Mouse (Mus musculus): ENCODE measurements around the gene Hoxb5. TPM values are rescaled to one million over a fixed set of nuclear protein-coding genes. Genes with fewer than 3 reads are reported as not detected.

Hoxb5 gene
- polyA plus RNA-seq (2015; fragmentation: Nextera tagmentation; extraction: Ambion mirVana): 0.64 and 1.2 TPM in 2 replicates

GRCm38 (mm10) chr11:96303151-96304099, at the start of gene Hoxb5:
Gene Hoxb5 (plus strand): TSS chr11:96303336.

GRCm38 (mm10) chr11:96270996-96271540, 32.1 kb upstream of the Hoxb5 start, which contains the start of gene Hoxb9:
Gene Hoxb9 (plus strand): TSS chr11:96271457.

GRCm38 (mm10) chr11:96281855-96282570, 21.1 kb upstream of the Hoxb5 start, which contains the start of gene Hoxb8:
Gene Hoxb8 (plus strand): TSS chr11:96281905.

GRCm38 (mm10) chr11:96285771-96286738, 17.1 kb upstream of the Hoxb5 start, which contains the start of gene Hoxb7:
Gene Hoxb7 (plus strand): TSS chr11:96286623.

GRCm38 (mm10) chr11:96291681-96292564, 11.2 kb upstream of the Hoxb5 start, which contains the start of gene Hoxb6:
Gene Hoxb6 (plus strand): TSS chr11:96292476.

GRCm38 (mm10) chr11:96317608-96318367, 14.7 kb downstream of the Hoxb5 start, which contains the start of gene Hoxb4:
Gene Hoxb4 (plus strand): TSS chr11:96318267.

GRCm38 (mm10) chr11:96323154-96323553, 20.0 kb downstream of the Hoxb5 start, which contains the start of gene Hoxb3:
Gene Hoxb3 (plus strand): TSS chr11:96323326.

GRCm38 (mm10) chr11:96350341-96350624, 47.1 kb downstream of the Hoxb5 start, which contains the start of gene Hoxb2:
Gene Hoxb2 (plus strand): TSS chr11:96350525.

MicroRNAs within 50 kb of the gene (microRNA counts, 519-probe panel; counts per million panel counts)
- microRNA mmu-miR-10a (5,825 counts per million, percentile 48 among the panel's probes with 10 or more counts), microRNA mmu-miR-196a (88.3 counts per million)

Other genes starting within 250 kb of the Hoxb5 start
- 14.7 and 15.6 TPM in 2 replicates for gene Ube2z, start 237.9 kb upstream of the Hoxb5 start, polyA plus RNA-seq (2015; fragmentation: Nextera tagmentation; extraction: Ambion mirVana)
- gene Atp5g1, start 227.7 kb upstream of the Hoxb5 start, polyA plus RNA-seq (2015; fragmentation: Nextera tagmentation; extraction: Ambion mirVana): 505 and 507 TPM in 2 replicates
- not detected in 2 replicates for gene Calcoco2, start 191.4 kb upstream of the Hoxb5 start, polyA plus RNA-seq (2015; fragmentation: Nextera tagmentation; extraction: Ambion mirVana)
- gene Ttll6, start 169.6 kb upstream of the Hoxb5 start, polyA plus RNA-seq (2015; fragmentation: Nextera tagmentation; extraction: Ambion mirVana): not detected in 2 replicates
- gene Hoxb13, start 109.0 kb upstream of the Hoxb5 start, polyA plus RNA-seq (2015; fragmentation: Nextera tagmentation; extraction: Ambion mirVana): not detected in 2 replicates
- 0.16 and 0.26 TPM in 2 replicates for gene Hoxb9, start 31.9 kb upstream of the Hoxb5 start, polyA plus RNA-seq (2015; fragmentation: Nextera tagmentation; extraction: Ambion mirVana)
- 0.10 and 0.13 TPM in 2 replicates for gene Hoxb8, start 21.4 kb upstream of the Hoxb5 start, polyA plus RNA-seq (2015; fragmentation: Nextera tagmentation; extraction: Ambion mirVana)
- gene Hoxb7, start 16.7 kb upstream of the Hoxb5 start, polyA plus RNA-seq (2015; fragmentation: Nextera tagmentation; extraction: Ambion mirVana): 2.3 and 2.5 TPM in 2 replicates
- gene Hoxb6, start 10.9 kb upstream of the Hoxb5 start, polyA plus RNA-seq (2015; fragmentation: Nextera tagmentation; extraction: Ambion mirVana): 1.0 and 1.2 TPM in 2 replicates
- gene Hoxb4, start 14.9 kb downstream of the Hoxb5 start, polyA plus RNA-seq (2015; fragmentation: Nextera tagmentation; extraction: Ambion mirVana): 0.64 and 0.90 TPM in 2 replicates
- 0.65 and 0.85 TPM in 2 replicates for gene Hoxb3, start 20.0 kb downstream of the Hoxb5 start, polyA plus RNA-seq (2015; fragmentation: Nextera tagmentation; extraction: Ambion mirVana)
- 2.2 and 2.4 TPM in 2 replicates for gene Hoxb2, start 47.2 kb downstream of the Hoxb5 start, polyA plus RNA-seq (2015; fragmentation: Nextera tagmentation; extraction: Ambion mirVana)
- 0.11 and 0.12 TPM in 2 replicates for gene Hoxb1, start 62.4 kb downstream of the Hoxb5 start, polyA plus RNA-seq (2015; fragmentation: Nextera tagmentation; extraction: Ambion mirVana)
- 1.6 and 3.3 TPM in 2 replicates for gene Skap1, start 161.3 kb downstream of the Hoxb5 start, polyA plus RNA-seq (2015; fragmentation: Nextera tagmentation; extraction: Ambion mirVana)